Mouse (Mus musculus) CH12.LX (cell line): ENCODE results near the gene Fn1. TPM values are rescaled to one million over a fixed set of nuclear protein-coding genes. Genes with fewer than 3 reads are reported as not detected.
A peak's percentile ranks its signal among the peaks of the same experiment; 100 is the strongest.

Experiments
- DNase-seq: peaks from one replicate; pipeline ENCODE4 v3.0.0-alpha.2; 2013; ENCODE audit errors: extremely low read depth
- H3K27ac ChIP-seq: 2 replicates; pipeline ENCODE4 v1.5.1; 2012; ENCODE audit warnings: low read depth, mild to moderate bottlenecking, control low read depth, moderate library complexity; ENCODE audit not compliant: insufficient read depth
- H3K27me3 ChIP-seq: replicated peaks from 2 replicates; pipeline ENCODE3; 2012; ENCODE audit warnings: inconsistent platforms
- H3K36me3 ChIP-seq, 2 experiments: replicated peaks in 1 of 2; 2 replicates each; pipeline versions ENCODE3 to v1.6.1; 2012; ENCODE audit warnings: inconsistent platforms in 1 of 2, low read length in 1 of 2, mild to moderate bottlenecking in 1 of 2, mixed read lengths in 1 of 2, moderate library complexity in 1 of 2; ENCODE audit not compliant: control insufficient read depth in 1 of 2, insufficient read depth in 1 of 2
- H3K4me1 ChIP-seq, 2 experiments: 2 replicates each; pipeline ENCODE4 v1.6.1; 2012; ENCODE audit warnings: inconsistent platforms in 1 of 2, moderate library complexity in 1 of 2; ENCODE audit not compliant: insufficient read depth in 2 of 2, control insufficient read depth in 1 of 2
- H3K4me2 ChIP-seq: 2 replicates; pipeline ENCODE4 v1.6.1; 2012; ENCODE audit warnings: low read depth, mild to moderate bottlenecking, control low read depth; ENCODE audit not compliant: poor library complexity, insufficient read depth, severe bottlenecking
- H3K4me3 ChIP-seq, 3 experiments: fragments of 150-350 bp in 1 of 3; sonication (generic) in 1 of 3; replicated peaks in 1 of 3; 2 replicates each; pipeline versions ENCODE3 to v1.5.1; 2011 to 2012; ENCODE audit warnings: low read depth in 2 of 3, low read length in 2 of 3, mild to moderate bottlenecking in 2 of 3, moderate library complexity in 2 of 3, control low read depth in 1 of 3, improper control_type of control experiment in 1 of 3, inconsistent platforms in 1 of 3, mixed read lengths in 1 of 3; ENCODE audit not compliant: poor library complexity in 1 of 3
- H3K79me2 ChIP-seq: replicated peaks from 2 replicates; pipeline ENCODE4 v1.6.1; 2012; ENCODE audit warnings: mild to moderate bottlenecking, moderate library complexity; ENCODE audit not compliant: control insufficient read depth, poor library complexity, insufficient read depth, severe bottlenecking; ENCODE audit errors: extremely low read depth
- H3K9ac ChIP-seq: 2 replicates; pipeline ENCODE4 v1.6.1; 2012; ENCODE audit warnings: low read depth, mild to moderate bottlenecking, control low read depth, moderate library complexity; ENCODE audit not compliant: insufficient read depth
- H3K9me3 ChIP-seq: replicated peaks from 2 replicates; pipeline ENCODE3; 2012; ENCODE audit warnings: low read length, inconsistent platforms, mixed read lengths
- BHLHE40 ChIP-seq: IDR thresholded peaks from 2 replicates; pipeline ENCODE4 v1.6.1; 2011; ENCODE audit warnings: mild to moderate bottlenecking, low read depth, low read length, improper control_type of control experiment
- CHD1 ChIP-seq: IDR thresholded peaks from 2 replicates; pipeline ENCODE4 v1.6.1; 2012; ENCODE audit warnings: low read depth, low read length, improper control_type of control experiment, inconsistent platforms
- CTCF ChIP-seq, 2 experiments: IDR thresholded peaks in 1 of 2; conservative IDR thresholded peaks in 1 of 2; 2 replicates each; pipeline ENCODE4 v1.5.1; 2011 to 2012; ENCODE audit warnings: low read depth in 2 of 2, low read length in 2 of 2, improper control_type of control experiment in 1 of 2, inconsistent platforms in 1 of 2, mild to moderate bottlenecking in 1 of 2, moderate library complexity in 1 of 2
- ELF1 ChIP-seq: IDR thresholded peaks from 2 replicates; pipeline ENCODE4 v1.6.1; 2014; ENCODE audit warnings: low read depth, mild to moderate bottlenecking, inconsistent platforms, low read length, improper control_type of control experiment
- EP300 ChIP-seq: IDR thresholded peaks from 2 replicates; pipeline ENCODE4 v1.6.1; 2011; ENCODE audit warnings: low read length, improper control_type of control experiment
- ETS1 ChIP-seq: conservative IDR thresholded peaks from 2 replicates; pipeline ENCODE4 v1.6.1; 2012; ENCODE audit warnings: low read depth, mild to moderate bottlenecking, inconsistent platforms, low read length, improper control_type of control experiment, moderate library complexity
- GABPA ChIP-seq: IDR thresholded peaks from 2 replicates; pipeline ENCODE4 v1.6.1; 2012; ENCODE audit warnings: low read depth, low read length, improper control_type of control experiment, inconsistent platforms; ENCODE audit not compliant: insufficient replicate concordance
- JUND ChIP-seq: conservative IDR thresholded peaks from 2 replicates; pipeline ENCODE4 v1.6.1; 2011; ENCODE audit warnings: low read depth, low read length, improper control_type of control experiment
- KAT2A ChIP-seq: IDR thresholded peaks from 2 replicates; pipeline ENCODE4 v1.6.1; 2012; ENCODE audit warnings: low read length, improper control_type of control experiment, inconsistent platforms; ENCODE audit not compliant: insufficient replicate concordance
- MAX ChIP-seq: IDR thresholded peaks from 2 replicates; pipeline ENCODE4 v1.6.1; 2011; ENCODE audit warnings: low read length, improper control_type of control experiment
- MEF2A ChIP-seq: IDR thresholded peaks from 2 replicates; pipeline ENCODE4 v1.6.1; 2014; ENCODE audit warnings: low read depth, mild to moderate bottlenecking, inconsistent platforms, low read length, improper control_type of control experiment, borderline replicate concordance
- MYC ChIP-seq: IDR thresholded peaks from 2 replicates; pipeline ENCODE4 v1.6.1; 2011; ENCODE audit warnings: low read depth, mild to moderate bottlenecking, improper control_type of control experiment, low read length
- NRF1 ChIP-seq: IDR thresholded peaks from 2 replicates; pipeline ENCODE4 v1.6.1; 2014; ENCODE audit warnings: low read depth, mild to moderate bottlenecking, inconsistent platforms, low read length, improper control_type of control experiment, moderate library complexity
- POLR2A ChIP-seq: IDR thresholded peaks from 2 replicates; pipeline ENCODE4 v1.6.1; 2011; ENCODE audit warnings: low read depth, mild to moderate bottlenecking, improper control_type of control experiment, low read length
- POLR2AphosphoS2 ChIP-seq: IDR thresholded peaks from 2 replicates; pipeline ENCODE4 v1.6.1; 2011; ENCODE audit warnings: low read depth, low read length, improper control_type of control experiment
- RAD21 ChIP-seq: IDR thresholded peaks from 2 replicates; pipeline ENCODE4 v1.6.1; 2011; ENCODE audit warnings: low read depth, mild to moderate bottlenecking, low read length, improper control_type of control experiment, moderate library complexity
- RCOR1 ChIP-seq: conservative IDR thresholded peaks from 2 replicates; pipeline ENCODE4 v1.6.1; 2012; ENCODE audit warnings: low read depth, mild to moderate bottlenecking, inconsistent platforms, low read length, improper control_type of control experiment
- SIN3A ChIP-seq: IDR thresholded peaks from 2 replicates; pipeline ENCODE4 v1.6.1; 2012; ENCODE audit warnings: low read length, improper control_type of control experiment, inconsistent platforms
- TBP ChIP-seq: conservative IDR thresholded peaks from 2 replicates; pipeline ENCODE4 v1.6.1; 2011; ENCODE audit warnings: low read depth, low read length, improper control_type of control experiment
- UBTF ChIP-seq: IDR thresholded peaks from 2 replicates; pipeline ENCODE4 v1.6.1; 2012; ENCODE audit warnings: low read depth, mild to moderate bottlenecking, inconsistent platforms, low read length, improper control_type of control experiment, moderate library complexity
- USF2 ChIP-seq: conservative IDR thresholded peaks from 2 replicates; pipeline ENCODE4 v1.6.1; 2011; ENCODE audit warnings: low read depth, low read length, improper control_type of control experiment
- ZC3H11A ChIP-seq: IDR thresholded peaks from 2 replicates; pipeline ENCODE4 v1.6.1; 2012; ENCODE audit warnings: low read depth, mild to moderate bottlenecking, inconsistent platforms, low read length, improper control_type of control experiment
- ZMIZ1 ChIP-seq: IDR thresholded peaks from 2 replicates; pipeline ENCODE4 v1.6.1; 2012; ENCODE audit warnings: low read depth, mild to moderate bottlenecking, inconsistent platforms, low read length, improper control_type of control experiment
- dilution Hi-C: fragments of 300-500 bp; cut with MboI; formaldehyde crosslinking; loops from 2 replicates; pipeline ENCODE4 v1.14.3; 2020; ENCODE audit warnings: low sequenced_read_pairs; ENCODE audit not compliant: extremely low pct_unique_long_range_greater_than_20kb, extremely low pct_ligation_motif_present
- in situ Hi-C: fragments of 300-500 bp; cut with MboI; formaldehyde crosslinking; loops from 3 replicates; pipeline ENCODE4 v1.14.3; 2019; ENCODE audit warnings: low sequenced_read_pairs, low pct_ligation_motif_present, low pct_unique_long_range_greater_than_20kb, mixed read lengths
- polyA plus RNA-seq: library from polyadenylated mRNA; unstranded; fragments of >175 nt; gene quantifications from 2 replicates; pipeline ENCODE4 v1.2.1, GENCODE M21; 2012; ENCODE audit warnings: low read depth; ENCODE audit not compliant: insufficient read length
- total RNA-seq, 2 experiments: library from RNA; depleted of rRNA; stranded (reverse); fragments of 300-350 nt in 1 of 2; fragments of >200 nt in 1 of 2; gene quantifications; 2 replicates each; pipeline ENCODE4 v1.2.3; 2012 to 2014

Gene Fn1
- total and polyA plus RNA-seq, 3 experiments, result 0.17 to 0.20 TPM; not detected in 1

- no peak overlapping the region for H3K4me3 ChIP-seq
- no peaks in the 10 kb centered on the region for H3K79me2 ChIP-seq
- no peak for TF ChIP-seq KAT2A
- 0 out of 2 replicates have a peak, but pooled peaks have one; percentile 39 for TF ChIP-seq MAX
- no peak overlapping the region for H3K9ac ChIP-seq
- H3K36me3 ChIP-seq, result no peaks in the 10 kb centered on the region
- H3K4me1 ChIP-seq, result peaks cover 0 to 7% of the 10 kb centered on the region in 2 experiments; a peak in 2 of 4 replicates
- peak; percentile 2 for DNase-seq
- no peak overlapping the region for H3K4me2 ChIP-seq
- H3K27ac ChIP-seq, result no peak overlapping the region
- no peaks in the 10 kb centered on the region for H3K9me3 ChIP-seq
- in situ Hi-C loops, result no loop called here
- dilution Hi-C loops, result no loop called here
- H3K27me3 ChIP-seq, result no peaks in the 10 kb centered on the region
Measured at GRCm38 (mm10) chr1:71645999-71646398, 7.0 kb downstream of the Fn1 start.

- H3K79me2 ChIP-seq, result no peaks in the 10 kb centered on the region
- no peaks in the 10 kb centered on the region for H3K9me3 ChIP-seq
- in situ Hi-C loops (no loop called here), dilution Hi-C loops (no loop called here)
- H3K36me3 ChIP-seq, result no peaks in the 10 kb centered on the region
- no peak for TF ChIP-seq RAD21
- TF ChIP-seq JUND, result no peak
- TF ChIP-seq ETS1, result no peak
- no peak for TF ChIP-seq BHLHE40
- no peak for TF ChIP-seq MAX
- TF ChIP-seq CTCF (conservative IDR thresholded peaks at IDR 0.05 in 1 of 2, IDR thresholded peaks at IDR 0.05 in 1 of 2; ENCODE audit: low read depth in 2 of 2, low read length in 2 of 2), result no peak
- no peak for TF ChIP-seq ZMIZ1
- TF ChIP-seq POLR2A, result no peak
- TF ChIP-seq MYC, result no peak
- no peak for TF ChIP-seq ZC3H11A
- TF ChIP-seq USF2, result no peak
- no peak for TF ChIP-seq ELF1
- TF ChIP-seq SIN3A, result no peak
- no peak for TF ChIP-seq POLR2AphosphoS2
- peaks cover 0 to 7% of the 10 kb centered on the region in 2 experiments; a peak in 2 of 4 replicates for H3K4me1 ChIP-seq
- H3K9ac ChIP-seq, result no peak overlapping the region
- no peak overlapping the region for H3K27ac ChIP-seq
- no peaks in the 10 kb centered on the region for H3K27me3 ChIP-seq
- H3K4me3 ChIP-seq, result no peak overlapping the region
- no peak for DNase-seq
- H3K4me2 ChIP-seq, result no peak overlapping the region
Measured at GRCm38 (mm10) chr1:71645466-71645865, 7.5 kb downstream of the Fn1 start.

GRCm38 (mm10) chr1:71642794-71643193, 10.2 kb downstream of the Fn1 start:
- Histone ChIP-seq H3K79me2 (no peaks in the 10 kb centered on the region), H3K9ac (no peak overlapping the region), H3K27me3 (no peaks in the 10 kb centered on the region), H3K4me3 (no peak overlapping the region), H3K9me3 (no peaks in the 10 kb centered on the region), H3K36me3 (no peaks in the 10 kb centered on the region)
- dilution Hi-C loops (no loop called here), in situ Hi-C loops (no loop called here)
- TF ChIP-seq UBTF (no peak), MEF2A (no peak), SIN3A (no peak), RCOR1 (no peak), NRF1 (no peak), GABPA (no peak), POLR2AphosphoS2 (no peak), EP300 (no peak), TBP (no peak), CHD1 (no peak), JUND (no peak), POLR2A (no peak)
- TF ChIP-seq, all 38 proteins: peak for 0
- Histone ChIP-seq H3K4me1 (peaks cover 0 to 7% of the 10 kb centered on the region in 2 experiments; a peak in 2 of 4 replicates), H3K27ac (no peak overlapping the region), H3K4me2 (no peak overlapping the region)
- no peak for DNase-seq
